Mouse (Mus musculus): Measurements from ENCODE around the gene 4930555G01Rik.
A peak's percentile ranks its signal among the peaks of the same experiment; 100 is the strongest.
"Not testable (repeated sequence)": the region's sequence is repeated elsewhere in the genome, so short reads cannot be mapped to it uniquely, and the experiment has no call there.

4930555G01Rik gene

GRCm38 (mm10) chr14:5050329-5050728 lies at the start of gene 4930555G01Rik:
Gene 4930555G01Rik (plus strand): TSS chr14:5050629.
- not testable (repeated sequence) for DNase-seq (ENCODE audit: low read depth)

- DNase-seq (ENCODE audit: low read depth) = not testable (repeated sequence)
Measured at GRCm38 (mm10) chr14:5015591-5015990, 34.8 kb upstream of the 4930555G01Rik start, which contains the start of gene Gm3298. Gene Gm3298 (plus strand): TSS chr14:5015891.

DNA sequence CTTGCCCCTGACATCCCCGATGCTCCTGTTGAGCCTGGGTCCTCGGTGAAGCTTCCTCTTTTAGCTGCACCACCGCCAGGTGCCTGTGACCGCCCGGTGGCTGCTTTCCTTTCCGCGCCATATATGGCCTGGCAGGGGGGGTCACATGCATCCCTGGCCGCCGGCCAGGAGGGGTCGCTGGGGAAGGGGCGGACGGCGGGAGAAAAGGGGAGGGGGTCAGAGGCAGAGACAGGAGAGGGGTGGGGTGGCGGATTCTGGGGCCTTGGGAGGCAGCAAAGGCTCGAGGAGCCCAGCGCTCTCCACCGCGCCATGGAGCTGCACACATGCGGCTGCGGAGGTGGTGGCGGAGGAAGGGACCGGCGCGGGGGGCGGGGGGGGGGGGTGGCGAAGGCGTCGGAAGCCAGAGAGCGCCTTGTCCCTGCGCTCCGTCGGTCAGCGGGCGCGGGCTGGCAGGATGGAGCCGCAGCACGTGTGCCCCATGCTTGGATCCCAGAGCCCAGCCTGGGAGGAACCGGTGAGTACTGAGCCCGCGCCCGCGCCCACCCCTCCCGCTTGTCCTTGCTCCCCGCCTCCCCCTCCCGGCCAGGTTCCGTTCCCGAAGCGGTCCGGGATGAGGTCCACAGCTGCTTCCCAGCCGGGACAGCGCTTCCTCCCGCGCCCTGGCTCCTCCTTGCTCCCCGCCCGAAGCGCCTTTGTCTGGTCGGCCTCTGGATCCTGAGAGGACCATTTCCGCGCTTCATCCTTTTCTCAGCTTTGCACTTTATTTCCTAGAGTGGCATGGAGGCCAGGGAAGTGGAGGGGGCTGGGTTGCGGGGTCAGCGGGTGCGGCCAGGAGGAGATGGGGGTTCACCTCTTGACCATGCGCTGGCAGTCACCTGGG lies 20.4 kb downstream of the 4930555G01Rik start, which contains the start of gene Gm8281:
TSS of gene Gm8281 (plus strand) at position 430 of the 880 bp plus-strand sequence.
- DNase-seq (ENCODE audit: low read depth) = peak; percentile 0
